Mouse (Mus musculus) small intestine, adult 2 months (tissue): ENCODE measurements around the gene Isoc2a.

Experiments
- CTCF ChIP-seq: fragments of 200-500 bp; IDR thresholded peaks from 2 replicates; pipeline ENCODE4 v1.5.1; 2012; ENCODE audit warnings: low read depth, mild to moderate bottlenecking, control low read depth, inconsistent platforms, low read length, moderate library complexity, mixed read lengths; ENCODE audit not compliant: insufficient replicate concordance, insufficient read length; ENCODE audit errors: extremely low read depth
- POLR2A ChIP-seq: fragments of 200-500 bp; IDR thresholded peaks from 2 replicates; pipeline ENCODE4 v1.6.1; 2012; ENCODE audit warnings: low read depth, mild to moderate bottlenecking, control low read depth, inconsistent platforms, low read length, moderate library complexity

- no peak for TF ChIP-seq CTCF
- no peak for TF ChIP-seq POLR2A
These were observed 26.2 kb upstream of the Isoc2a start for GRCm38 (mm10) chr7:4850621-4851314.
